Mouse (Mus musculus): ENCODE results near the gene Mgat4c.

DNA sequence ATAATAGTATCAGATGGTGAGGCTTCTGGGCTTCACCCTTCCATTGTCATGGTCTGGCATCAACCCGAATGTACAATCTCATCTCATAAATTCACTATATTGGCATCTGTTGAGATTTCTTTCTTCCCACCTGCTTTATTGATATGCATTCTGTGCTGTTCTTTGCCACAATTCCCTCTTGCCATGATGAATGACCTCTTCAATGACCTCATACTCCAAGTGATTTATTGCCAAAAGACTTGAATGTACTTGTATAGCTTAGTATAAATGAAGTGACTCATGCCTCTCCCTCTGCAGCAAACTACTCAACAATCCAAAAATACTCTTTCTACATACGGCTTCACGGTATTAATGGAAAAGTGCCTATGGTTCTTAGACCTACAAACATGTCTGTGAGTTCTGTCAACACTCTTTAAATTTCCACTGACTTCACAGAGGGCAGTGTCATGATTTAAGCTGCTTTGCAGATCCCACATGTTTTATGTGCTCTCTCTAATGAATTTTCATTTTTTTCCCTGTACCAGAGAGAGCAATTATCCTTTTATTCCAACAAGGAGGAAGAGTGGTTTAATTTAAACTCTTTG lies 102.0 kb downstream of the Mgat4c start:
- TF ChIP-seq CTCF (IDR thresholded peaks at IDR 0.05; ENCODE audit: low read depth, low read length): no peak
- no peak for TF ChIP-seq POLR2A (IDR thresholded peaks at IDR 0.05; ENCODE audit: insufficient read depth, low read length)
- TF ChIP-seq EP300 (IDR thresholded peaks at IDR 0.05; ENCODE audit: insufficient read depth, low read depth, low read length): no peak
